Mouse (Mus musculus) G1E (cell line): ENCODE data around the gene Mfsd5. TPM values are rescaled to one million over a fixed set of nuclear protein-coding genes. Genes with fewer than 3 reads are reported as not detected.

ENCODE experiments used
- ATAC-seq: 2 replicates; pipeline ENCODE4 v1.8.0; 2016; ENCODE audit warnings: mild to moderate bottlenecking; ENCODE audit not compliant: insufficient number of reproducible peaks, poor library complexity, low FRiP score, severe bottlenecking; ENCODE audit errors: extremely low read depth
- DNase-seq: peaks from one replicate; pipeline ENCODE4 v3.0.0; 2012; ENCODE audit warnings: low spot score
- H3K27me3 ChIP-seq: 2 replicates; pipeline ENCODE4 v1.6.1; 2012; ENCODE audit warnings: mild to moderate bottlenecking, low read length, inconsistent platforms; ENCODE audit not compliant: insufficient read depth
- H3K36me3 ChIP-seq: replicated peaks from 2 replicates; pipeline ENCODE3; 2012; ENCODE audit warnings: mild to moderate bottlenecking, inconsistent platforms
- H3K4me1 ChIP-seq: 2 replicates; pipeline ENCODE4 v1.6.1; 2012; ENCODE audit warnings: low read depth, low read length, inconsistent platforms, mixed read lengths; ENCODE audit not compliant: insufficient read depth
- H3K4me3 ChIP-seq: 2 replicates; pipeline ENCODE4 v1.5.1; 2012; ENCODE audit warnings: low read depth, mild to moderate bottlenecking, inconsistent platforms, low read length, moderate library complexity, mixed read lengths
- H3K9me3 ChIP-seq: replicated peaks from 2 replicates; pipeline ENCODE4 v1.6.1; 2012; ENCODE audit warnings: inconsistent platforms
- CTCF ChIP-seq: IDR thresholded peaks from 2 replicates; pipeline ENCODE4 v1.5.1; 2012; ENCODE audit warnings: low read depth, low read length, inconsistent platforms, mixed read lengths
- GATA1 ChIP-seq: IDR thresholded peaks from 2 replicates; pipeline ENCODE4 v1.6.1; 2012; ENCODE audit warnings: borderline replicate concordance, low read length, inconsistent platforms, mixed read lengths
- GATA2 ChIP-seq: IDR thresholded peaks from 2 replicates; pipeline ENCODE4 v1.6.1; 2012; ENCODE audit warnings: low read depth, low read length, inconsistent platforms, borderline replicate concordance
- POLR2AphosphoS5 ChIP-seq: IDR thresholded peaks from 2 replicates; pipeline ENCODE4 v1.6.1; 2012; ENCODE audit warnings: low read depth, low read length, inconsistent platforms; ENCODE audit not compliant: insufficient replicate concordance
- TAL1 ChIP-seq: conservative IDR thresholded peaks from 2 replicates; pipeline ENCODE4 v1.6.1; 2012; ENCODE audit warnings: low read depth, low read length, inconsistent platforms, mixed read lengths
- polyA plus RNA-seq: library from polyadenylated mRNA; stranded (reverse); fragments of >175 nt; gene quantifications from 2 replicates; pipeline ENCODE4 v1.2.3, GENCODE M21; 2012
- total RNA-seq, 2 experiments: library from RNA; stranded (forward) in 1 of 2; stranded (reverse) in 1 of 2; fragments of 200-1000 nt in 1 of 2; fragments of >200 nt in 1 of 2; fragmentation: Nextera tagmentation in 1 of 2; gene quantifications; 2 replicates each; pipeline ENCODE4 v1.2.3; 2014 to 2017

Gene Mfsd5
- total and polyA plus RNA-seq, 3 experiments, result 25.8 to 66.2 (median 31.1) TPM

- Histone ChIP-seq H3K36me3 (peaks cover 32% of the 10 kb centered on the region), H3K4me1 (peaks cover 52% of the 10 kb centered on the region)
- TF ChIP-seq TAL1 (no peak), CTCF (no peak), POLR2AphosphoS5 (no peak), GATA2 (no peak), GATA1 (no peak)
Observed at GRCm38 (mm10) chr15:102295633-102296367, 16.5 kb downstream of the Mfsd5 start, which contains the start of gene Espl1. Gene Espl1 (plus strand): TSS chr15:102296266.

GRCm38 (mm10) chr15:102296368-102297006 is 17.2 kb downstream of the Mfsd5 start:
- Histone ChIP-seq H3K36me3 (peaks cover 38% of the 10 kb centered on the region), H3K4me1 (peaks cover 52% of the 10 kb centered on the region), H3K9me3 (no peaks in the 10 kb centered on the region), H3K4me3 (peak overlapping the region; percentile 92), H3K27me3 (no peaks in the 10 kb centered on the region)
- TF ChIP-seq CTCF (no peak), GATA2 (no peak), POLR2AphosphoS5 (no peak), GATA1 (no peak), TAL1 (no peak)
- DNase-seq, result no peak
- no peak for ATAC-seq

More at GRCm38 (mm10) chr15:102295633-102296367, 16.5 kb downstream of the Mfsd5 start, which contains the start of gene Espl1:
- DNase-seq, result peak; percentile 91
- Histone ChIP-seq H3K4me3 (peak within 1 kb of the TSS; percentile 92), H3K9me3 (no peaks in the 10 kb centered on the region), H3K27me3 (no peaks in the 10 kb centered on the region)
- ATAC-seq, result peak; percentile 99

GRCm38 (mm10) chr15:102302542-102302941 is 23.3 kb downstream of the Mfsd5 start:
- no peak for ATAC-seq
- no peak for TF ChIP-seq GATA2
- no peak for TF ChIP-seq CTCF
- TF ChIP-seq GATA1, result no peak
- no peak for TF ChIP-seq POLR2AphosphoS5
- no peak for TF ChIP-seq TAL1
- Histone ChIP-seq H3K36me3 (peaks cover 94% of the 10 kb centered on the region), H3K4me1 (peaks cover 34% of the 10 kb centered on the region), H3K4me3 (no peak overlapping the region), H3K27me3 (no peaks in the 10 kb centered on the region), H3K9me3 (no peaks in the 10 kb centered on the region)
- DNase-seq, result no peak

- H3K4me1 ChIP-seq, result peaks cover 24% of the 10 kb centered on the region
- TF ChIP-seq GATA2, result no peak
- no peak for TF ChIP-seq CTCF
- no peak for TF ChIP-seq GATA1
- no peak for TF ChIP-seq POLR2AphosphoS5
- no peak for TF ChIP-seq TAL1
- ATAC-seq (no peak), DNase-seq (no peak)
- no peak overlapping the region for H3K4me3 ChIP-seq
- H3K36me3 ChIP-seq, result peaks cover 93% of the 10 kb centered on the region
- H3K9me3 ChIP-seq, result no peaks in the 10 kb centered on the region
- no peaks in the 10 kb centered on the region for H3K27me3 ChIP-seq
Observed at GRCm38 (mm10) chr15:102308717-102309116, 29.5 kb downstream of the Mfsd5 start.

- Histone ChIP-seq H3K4me3 (no peak overlapping the region), H3K27me3 (no peaks in the 10 kb centered on the region), H3K36me3 (peaks cover 93% of the 10 kb centered on the region), H3K9me3 (no peaks in the 10 kb centered on the region), H3K4me1 (peaks cover 16% of the 10 kb centered on the region)
- TF ChIP-seq CTCF (no peak), GATA2 (no peak), GATA1 (no peak), TAL1 (no peak)
- ATAC-seq (no peak), DNase-seq (no peak)
Observed at GRCm38 (mm10) chr15:102310074-102310845, 31.0 kb downstream of the Mfsd5 start.

- DNase-seq, result peak; percentile 57
- ATAC-seq, result no peak
- TF ChIP-seq GATA2 (no peak), CTCF (no peak), GATA1 (no peak), TAL1 (no peak), POLR2AphosphoS5 (no peak)
- peaks cover 21% of the 10 kb centered on the region for H3K4me1 ChIP-seq
- H3K36me3 ChIP-seq, result peaks cover 93% of the 10 kb centered on the region
- H3K27me3 ChIP-seq, result no peaks in the 10 kb centered on the region
- no peaks in the 10 kb centered on the region for H3K9me3 ChIP-seq
- H3K4me3 ChIP-seq, result no peak overlapping the region
Observed at GRCm38 (mm10) chr15:102311489-102311888, 32.2 kb downstream of the Mfsd5 start.
